Mouse (Mus musculus) CH12.LX (cell line): ENCODE data around the gene Foxp1. TPM values are rescaled to one million over a fixed set of nuclear protein-coding genes. Genes with fewer than 3 reads are reported as not detected.

Experiments used
- DNase-seq: peaks from one replicate; pipeline ENCODE4 v3.0.0-alpha.2; 2013; ENCODE audit errors: extremely low read depth
- H3K27ac ChIP-seq: 2 replicates; pipeline ENCODE4 v1.5.1; 2012; ENCODE audit warnings: low read depth, mild to moderate bottlenecking, control low read depth, moderate library complexity; ENCODE audit not compliant: insufficient read depth
- H3K27me3 ChIP-seq: replicated peaks from 2 replicates; pipeline ENCODE3; 2012; ENCODE audit warnings: inconsistent platforms
- H3K36me3 ChIP-seq, 2 experiments: replicated peaks in 1 of 2; 2 replicates each; pipeline versions ENCODE3 to v1.6.1; 2012; ENCODE audit warnings: inconsistent platforms in 1 of 2, low read length in 1 of 2, mild to moderate bottlenecking in 1 of 2, mixed read lengths in 1 of 2, moderate library complexity in 1 of 2; ENCODE audit not compliant: control insufficient read depth in 1 of 2, insufficient read depth in 1 of 2
- H3K4me1 ChIP-seq, 2 experiments: 2 replicates each; pipeline ENCODE4 v1.6.1; 2012; ENCODE audit warnings: inconsistent platforms in 1 of 2, moderate library complexity in 1 of 2; ENCODE audit not compliant: insufficient read depth in 2 of 2, control insufficient read depth in 1 of 2
- H3K4me2 ChIP-seq: 2 replicates; pipeline ENCODE4 v1.6.1; 2012; ENCODE audit warnings: low read depth, mild to moderate bottlenecking, control low read depth; ENCODE audit not compliant: poor library complexity, insufficient read depth, severe bottlenecking
- H3K4me3 ChIP-seq, 3 experiments: fragments of 150-350 bp in 1 of 3; sonication (generic) in 1 of 3; replicated peaks in 1 of 3; 2 replicates each; pipeline versions ENCODE3 to v1.5.1; 2011 to 2012; ENCODE audit warnings: low read depth in 2 of 3, low read length in 2 of 3, mild to moderate bottlenecking in 2 of 3, moderate library complexity in 2 of 3, control low read depth in 1 of 3, improper control_type of control experiment in 1 of 3, inconsistent platforms in 1 of 3, mixed read lengths in 1 of 3; ENCODE audit not compliant: poor library complexity in 1 of 3
- H3K79me2 ChIP-seq: replicated peaks from 2 replicates; pipeline ENCODE4 v1.6.1; 2012; ENCODE audit warnings: mild to moderate bottlenecking, moderate library complexity; ENCODE audit not compliant: control insufficient read depth, poor library complexity, insufficient read depth, severe bottlenecking; ENCODE audit errors: extremely low read depth
- H3K9ac ChIP-seq: 2 replicates; pipeline ENCODE4 v1.6.1; 2012; ENCODE audit warnings: low read depth, mild to moderate bottlenecking, control low read depth, moderate library complexity; ENCODE audit not compliant: insufficient read depth
- H3K9me3 ChIP-seq: replicated peaks from 2 replicates; pipeline ENCODE3; 2012; ENCODE audit warnings: low read length, inconsistent platforms, mixed read lengths
- BHLHE40 ChIP-seq: IDR thresholded peaks from 2 replicates; pipeline ENCODE4 v1.6.1; 2011; ENCODE audit warnings: mild to moderate bottlenecking, low read depth, low read length, improper control_type of control experiment
- CHD1 ChIP-seq: IDR thresholded peaks from 2 replicates; pipeline ENCODE4 v1.6.1; 2012; ENCODE audit warnings: low read depth, low read length, improper control_type of control experiment, inconsistent platforms
- CHD2 ChIP-seq: IDR thresholded peaks from 2 replicates; pipeline ENCODE4 v1.6.1; 2011; ENCODE audit warnings: low read length, improper control_type of control experiment
- CTCF ChIP-seq, 2 experiments: IDR thresholded peaks in 1 of 2; conservative IDR thresholded peaks in 1 of 2; 2 replicates each; pipeline ENCODE4 v1.5.1; 2011 to 2012; ENCODE audit warnings: low read depth in 2 of 2, low read length in 2 of 2, improper control_type of control experiment in 1 of 2, inconsistent platforms in 1 of 2, mild to moderate bottlenecking in 1 of 2, moderate library complexity in 1 of 2
- E2F4 ChIP-seq: IDR thresholded peaks from 2 replicates; pipeline ENCODE4 v1.6.1; 2011; ENCODE audit warnings: low read depth, low read length, improper control_type of control experiment; ENCODE audit not compliant: insufficient replicate concordance
- ELF1 ChIP-seq: IDR thresholded peaks from 2 replicates; pipeline ENCODE4 v1.6.1; 2014; ENCODE audit warnings: low read depth, mild to moderate bottlenecking, inconsistent platforms, low read length, improper control_type of control experiment
- EP300 ChIP-seq: IDR thresholded peaks from 2 replicates; pipeline ENCODE4 v1.6.1; 2011; ENCODE audit warnings: low read length, improper control_type of control experiment
- ETS1 ChIP-seq: conservative IDR thresholded peaks from 2 replicates; pipeline ENCODE4 v1.6.1; 2012; ENCODE audit warnings: low read depth, mild to moderate bottlenecking, inconsistent platforms, low read length, improper control_type of control experiment, moderate library complexity
- GABPA ChIP-seq: IDR thresholded peaks from 2 replicates; pipeline ENCODE4 v1.6.1; 2012; ENCODE audit warnings: low read depth, low read length, improper control_type of control experiment, inconsistent platforms; ENCODE audit not compliant: insufficient replicate concordance
- HCFC1 ChIP-seq: IDR thresholded peaks from 2 replicates; pipeline ENCODE4 v1.6.1; 2012; ENCODE audit warnings: low read depth, mild to moderate bottlenecking, inconsistent platforms, low read length, improper control_type of control experiment
- JUN ChIP-seq: IDR thresholded peaks from 2 replicates; pipeline ENCODE4 v1.6.1; 2011; ENCODE audit warnings: low read depth, mild to moderate bottlenecking, low read length, improper control_type of control experiment, moderate library complexity; ENCODE audit not compliant: insufficient read depth
- JUND ChIP-seq: conservative IDR thresholded peaks from 2 replicates; pipeline ENCODE4 v1.6.1; 2011; ENCODE audit warnings: low read depth, low read length, improper control_type of control experiment
- KAT2A ChIP-seq: IDR thresholded peaks from 2 replicates; pipeline ENCODE4 v1.6.1; 2012; ENCODE audit warnings: low read length, improper control_type of control experiment, inconsistent platforms; ENCODE audit not compliant: insufficient replicate concordance
- MAFK ChIP-seq: IDR thresholded peaks from 2 replicates; pipeline ENCODE4 v1.6.1; 2011; ENCODE audit warnings: low read length, improper control_type of control experiment; ENCODE audit not compliant: insufficient replicate concordance
- MAZ ChIP-seq: IDR thresholded peaks from 2 replicates; pipeline ENCODE4 v1.6.1; 2012; ENCODE audit warnings: low read depth, mild to moderate bottlenecking, inconsistent platforms, low read length, improper control_type of control experiment, moderate library complexity
- MXI1 ChIP-seq: IDR thresholded peaks from 2 replicates; pipeline ENCODE4 v1.6.1; 2011; ENCODE audit warnings: mild to moderate bottlenecking, low read depth, low read length, improper control_type of control experiment
- MYC ChIP-seq: IDR thresholded peaks from 2 replicates; pipeline ENCODE4 v1.6.1; 2011; ENCODE audit warnings: low read depth, mild to moderate bottlenecking, improper control_type of control experiment, low read length
- NRF1 ChIP-seq: IDR thresholded peaks from 2 replicates; pipeline ENCODE4 v1.6.1; 2014; ENCODE audit warnings: low read depth, mild to moderate bottlenecking, inconsistent platforms, low read length, improper control_type of control experiment, moderate library complexity
- POLR2A ChIP-seq: IDR thresholded peaks from 2 replicates; pipeline ENCODE4 v1.6.1; 2011; ENCODE audit warnings: low read depth, mild to moderate bottlenecking, improper control_type of control experiment, low read length
- POLR2AphosphoS2 ChIP-seq: IDR thresholded peaks from 2 replicates; pipeline ENCODE4 v1.6.1; 2011; ENCODE audit warnings: low read depth, low read length, improper control_type of control experiment
- RAD21 ChIP-seq: IDR thresholded peaks from 2 replicates; pipeline ENCODE4 v1.6.1; 2011; ENCODE audit warnings: low read depth, mild to moderate bottlenecking, low read length, improper control_type of control experiment, moderate library complexity
- RCOR1 ChIP-seq: conservative IDR thresholded peaks from 2 replicates; pipeline ENCODE4 v1.6.1; 2012; ENCODE audit warnings: low read depth, mild to moderate bottlenecking, inconsistent platforms, low read length, improper control_type of control experiment
- SIN3A ChIP-seq: IDR thresholded peaks from 2 replicates; pipeline ENCODE4 v1.6.1; 2012; ENCODE audit warnings: low read length, improper control_type of control experiment, inconsistent platforms
- TBP ChIP-seq: conservative IDR thresholded peaks from 2 replicates; pipeline ENCODE4 v1.6.1; 2011; ENCODE audit warnings: low read depth, low read length, improper control_type of control experiment
- UBTF ChIP-seq: IDR thresholded peaks from 2 replicates; pipeline ENCODE4 v1.6.1; 2012; ENCODE audit warnings: low read depth, mild to moderate bottlenecking, inconsistent platforms, low read length, improper control_type of control experiment, moderate library complexity
- USF1 ChIP-seq: IDR thresholded peaks from 2 replicates; pipeline ENCODE4 v1.6.1; 2014; ENCODE audit warnings: low read depth, mild to moderate bottlenecking, inconsistent platforms, low read length, improper control_type of control experiment
- USF2 ChIP-seq: conservative IDR thresholded peaks from 2 replicates; pipeline ENCODE4 v1.6.1; 2011; ENCODE audit warnings: low read depth, low read length, improper control_type of control experiment
- ZC3H11A ChIP-seq: IDR thresholded peaks from 2 replicates; pipeline ENCODE4 v1.6.1; 2012; ENCODE audit warnings: low read depth, mild to moderate bottlenecking, inconsistent platforms, low read length, improper control_type of control experiment
- ZMIZ1 ChIP-seq: IDR thresholded peaks from 2 replicates; pipeline ENCODE4 v1.6.1; 2012; ENCODE audit warnings: low read depth, mild to moderate bottlenecking, inconsistent platforms, low read length, improper control_type of control experiment
- dilution Hi-C: fragments of 300-500 bp; cut with MboI; formaldehyde crosslinking; loops from 2 replicates; pipeline ENCODE4 v1.14.3; 2020; ENCODE audit warnings: low sequenced_read_pairs; ENCODE audit not compliant: extremely low pct_unique_long_range_greater_than_20kb, extremely low pct_ligation_motif_present
- in situ Hi-C: fragments of 300-500 bp; cut with MboI; formaldehyde crosslinking; loops from 3 replicates; pipeline ENCODE4 v1.14.3; 2019; ENCODE audit warnings: low sequenced_read_pairs, low pct_ligation_motif_present, low pct_unique_long_range_greater_than_20kb, mixed read lengths
- polyA plus RNA-seq: library from polyadenylated mRNA; unstranded; fragments of >175 nt; gene quantifications from 2 replicates; pipeline ENCODE4 v1.2.1, GENCODE M21; 2012; ENCODE audit warnings: low read depth; ENCODE audit not compliant: insufficient read length
- total RNA-seq, 2 experiments: library from RNA; depleted of rRNA; stranded (reverse); fragments of 300-350 nt in 1 of 2; fragments of >200 nt in 1 of 2; gene quantifications; 2 replicates each; pipeline ENCODE4 v1.2.3; 2012 to 2014

The Foxp1 gene
- total and polyA plus RNA-seq, 3 experiments = 66.5 to 105 (median 87.4) TPM

- Histone ChIP-seq H3K4me3 (peak overlapping the region in 2 of 3 experiments; percentile 4 to 30), H3K9me3 (no peaks in the 10 kb centered on the region), H3K36me3 (peaks cover under 1 to 4% of the 10 kb centered on the region in 2 experiments), H3K27ac (peak overlapping the region; percentile 94), H3K79me2 (peaks cover 29% of the 10 kb centered on the region), H3K4me2 (peak overlapping the region; percentile 70), H3K4me1 (peaks cover 23 to 65% of the 10 kb centered on the region in 2 experiments), H3K27me3 (no peaks in the 10 kb centered on the region), H3K9ac (peak overlapping the region; percentile 77)
- in situ Hi-C loops (loop anchor here (10.0 kb wide), 2 partner anchors 135 to 195 kb away; no protein-coding TSS in a partner anchor), dilution Hi-C loops (no loop called here)
- TF ChIP-seq SIN3A (peak; percentile 30; the same call in 1 of the 2 replicates), MAZ (0 out of 2 replicates have a peak, but pooled peaks have one; percentile 4), TBP (no peak)
- DNase-seq = no peak
Observed at GRCm38 (mm10) chr6:99189967-99190366, 332.6 kb downstream of the Foxp1 start.

- H3K4me2 ChIP-seq = peak overlapping the region; percentile 80
- H3K79me2 ChIP-seq = peaks cover 23% of the 10 kb centered on the region
- H3K27me3 ChIP-seq = no peaks in the 10 kb centered on the region
- in situ Hi-C loops (loop anchor here (10.0 kb wide), 1 partner anchor 134 kb away; no protein-coding TSS in a partner anchor), dilution Hi-C loops (no loop called here)
- DNase-seq = peak; percentile 94
- peaks cover 21 to 59% of the 10 kb centered on the region in 2 experiments for H3K4me1 ChIP-seq
- H3K9ac ChIP-seq = peak overlapping the region; percentile 77
- H3K9me3 ChIP-seq = no peaks in the 10 kb centered on the region
- H3K4me3 ChIP-seq = peak overlapping the region in 2 of 3 experiments; percentile 31 to 34
- peak overlapping the region; percentile 99 for H3K27ac ChIP-seq
- peaks cover 0 to 2% of the 10 kb centered on the region in 2 experiments for H3K36me3 ChIP-seq
- TF ChIP-seq CHD2 = peak; percentile 64; the same call in 1 of the 2 replicates
- TF ChIP-seq CHD1 = no peak; the same call in 1 of the 2 replicates
- TF ChIP-seq EP300 = peak; percentile 88
- no peak for TF ChIP-seq ZC3H11A
- peak; percentile 84 for TF ChIP-seq JUN
- peak; percentile 70 for TF ChIP-seq ELF1
- TF ChIP-seq USF2 = no peak
- TF ChIP-seq MXI1 = peak; percentile 81
- no peak for TF ChIP-seq HCFC1
- TF ChIP-seq RCOR1 = no peak
- TF ChIP-seq MAFK = peak; percentile 63; the same call in 1 of the 2 replicates
- 0 out of 2 replicates have a peak, but pooled peaks have one; percentile 20 for TF ChIP-seq KAT2A
- peak; percentile 84; the same call in 1 of the 2 replicates for TF ChIP-seq UBTF
- no peak for TF ChIP-seq GABPA
- TF ChIP-seq BHLHE40 = peak; percentile 92
- TF ChIP-seq POLR2A = peak; percentile 60
- TF ChIP-seq ETS1 = peak; percentile 99
- peak; percentile 52 for TF ChIP-seq ZMIZ1
- TF ChIP-seq USF1 = no peak
- TF ChIP-seq RAD21 = no peak; the same call in 1 of the 2 replicates
- peak; percentile 77 for TF ChIP-seq MAZ
- no peak for TF ChIP-seq POLR2AphosphoS2
- TF ChIP-seq JUND = peak; percentile 89
- no peak for TF ChIP-seq NRF1
- TF ChIP-seq CTCF (conservative IDR thresholded peaks at IDR 0.05 in 1 of 2, IDR thresholded peaks at IDR 0.05 in 1 of 2; ENCODE audit: low read depth in 2 of 2, low read length in 2 of 2) = no peak
- peak; percentile 28; the same call in 1 of the 2 replicates for TF ChIP-seq MYC
- TF ChIP-seq E2F4 = no peak
- peak; percentile 63; the same call in 1 of the 2 replicates for TF ChIP-seq TBP
Observed at GRCm38 (mm10) chr6:99188366-99189216, 333.9 kb downstream of the Foxp1 start.
